Mouse (Mus musculus): ENCODE results near the gene Megf6.
A peak's percentile ranks its signal among the peaks of the same experiment; 100 is the strongest.

Megf6 gene

DNA sequence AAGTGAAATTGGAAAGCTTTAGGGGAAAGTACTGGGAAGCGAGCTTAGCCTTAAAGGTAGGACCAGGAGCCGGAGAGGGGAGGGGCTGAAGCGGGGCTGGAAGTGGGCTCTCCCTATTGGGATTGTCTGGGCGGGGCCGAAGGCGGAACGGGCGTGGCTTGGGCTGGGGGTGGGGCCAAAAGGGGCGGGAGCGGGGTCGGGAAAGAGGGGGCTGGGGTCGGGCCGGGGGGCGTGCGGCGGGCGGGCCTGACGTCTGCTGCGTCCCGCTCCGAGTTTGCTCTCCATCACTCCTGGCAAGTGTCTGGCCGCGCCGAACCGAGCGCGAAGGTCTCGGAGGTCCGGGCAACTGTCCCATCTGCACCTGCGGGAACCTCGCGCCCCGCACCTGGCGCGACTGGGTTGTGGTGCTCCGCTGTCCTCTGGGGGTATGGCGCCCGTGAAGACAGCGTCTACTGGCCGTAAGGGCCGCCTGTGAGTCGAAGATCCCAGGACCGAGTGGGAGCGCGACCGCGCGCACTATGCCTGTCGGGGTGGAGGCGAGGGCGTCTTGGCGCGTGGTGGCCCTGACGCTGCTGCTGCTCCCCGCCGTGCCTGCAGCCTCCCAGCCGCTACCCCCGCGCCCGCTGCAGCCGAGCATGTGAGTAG lies at the start of gene Megf6:
Megf6 (plus strand) TSS at position 225 of the 645 bp plus-strand sequence.
- DNase-seq (ENCODE audit: low spot score in 2 of 2): no peak

DNA sequence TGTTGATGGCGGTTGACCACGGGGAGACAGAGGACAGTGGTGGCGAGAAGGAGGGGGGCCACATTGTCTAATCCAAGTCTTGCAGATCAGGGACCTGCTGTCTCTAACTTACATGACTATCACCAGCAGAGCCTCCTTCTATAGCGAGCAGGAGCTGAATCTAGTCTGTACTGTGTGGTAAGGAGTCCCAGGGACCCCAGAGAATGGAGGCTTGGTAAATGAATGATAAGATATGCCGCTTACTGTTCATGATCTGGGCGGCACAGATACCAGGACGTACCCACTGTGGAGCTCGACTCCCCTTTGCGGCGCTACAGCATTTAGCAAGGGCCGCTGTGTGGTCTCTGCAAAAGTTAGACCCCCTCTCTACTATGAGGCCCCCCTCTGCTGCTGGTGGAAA lies 48.7 kb upstream of the Megf6 start:
- DNase-seq (ENCODE audit: low spot score in 2 of 2): no peak

DNA sequence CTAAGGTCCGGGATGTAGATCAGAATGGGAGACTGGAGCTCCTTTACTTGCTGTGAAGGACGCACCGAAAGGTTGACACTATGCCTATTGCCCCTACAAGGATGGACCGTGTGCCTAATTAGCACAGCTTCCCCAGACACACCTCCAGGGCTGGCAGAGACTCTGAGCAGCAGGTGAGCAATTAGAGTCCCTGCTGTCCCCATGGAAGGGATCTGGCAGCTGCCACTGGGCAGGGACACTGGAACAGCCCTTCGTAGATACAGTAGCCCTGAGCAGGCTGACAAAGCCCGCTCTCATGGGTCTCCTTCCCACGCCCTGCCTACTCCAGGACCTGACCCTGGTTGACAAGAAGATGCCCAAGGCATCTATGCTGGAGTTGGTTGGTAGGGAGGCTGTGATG lies 48.2 kb upstream of the Megf6 start:
- no peak for DNase-seq (ENCODE audit: low spot score in 2 of 2)

DNA sequence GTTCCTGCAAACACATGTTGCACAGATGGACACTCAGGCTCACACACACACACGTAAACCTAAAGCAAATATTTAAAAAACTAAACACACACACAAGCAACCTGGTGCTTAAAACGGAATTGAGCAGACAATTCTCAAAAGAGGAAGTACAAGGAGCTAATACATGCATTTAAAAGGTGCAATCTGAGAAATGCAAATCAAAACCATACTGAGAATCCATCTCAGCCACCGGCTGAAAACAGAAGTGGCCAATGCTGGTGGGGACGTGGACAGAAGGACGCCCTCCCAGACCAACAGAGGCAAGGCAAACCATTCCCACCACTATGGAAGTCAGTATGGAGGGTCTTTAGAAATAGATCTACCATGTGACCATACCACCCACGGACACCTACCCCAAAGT lies 47.0 kb upstream of the Megf6 start:
- DNase-seq (ENCODE audit: low spot score in 2 of 2): no peak

DNA sequence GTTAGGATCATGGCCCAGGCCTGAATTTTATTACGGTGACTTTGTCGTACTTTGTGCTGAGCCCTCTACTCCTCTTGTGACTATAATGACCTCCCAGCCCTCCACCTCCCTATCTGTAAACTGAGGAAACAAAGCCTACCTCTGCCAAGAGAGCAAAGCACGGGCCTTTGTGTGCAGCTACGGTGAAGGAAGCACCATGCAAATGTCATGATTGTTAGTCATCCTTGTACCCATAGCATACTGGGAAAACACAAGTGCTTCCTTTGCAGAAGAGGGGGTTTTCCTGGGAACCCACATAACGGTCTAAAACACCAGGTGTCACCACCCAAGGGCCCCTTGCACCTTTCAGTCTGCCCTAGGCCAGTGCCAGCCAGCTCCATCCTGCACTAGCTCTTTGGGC lies 45.3 kb upstream of the Megf6 start:
- DNase-seq (ENCODE audit: low spot score in 2 of 2): no peak

DNA sequence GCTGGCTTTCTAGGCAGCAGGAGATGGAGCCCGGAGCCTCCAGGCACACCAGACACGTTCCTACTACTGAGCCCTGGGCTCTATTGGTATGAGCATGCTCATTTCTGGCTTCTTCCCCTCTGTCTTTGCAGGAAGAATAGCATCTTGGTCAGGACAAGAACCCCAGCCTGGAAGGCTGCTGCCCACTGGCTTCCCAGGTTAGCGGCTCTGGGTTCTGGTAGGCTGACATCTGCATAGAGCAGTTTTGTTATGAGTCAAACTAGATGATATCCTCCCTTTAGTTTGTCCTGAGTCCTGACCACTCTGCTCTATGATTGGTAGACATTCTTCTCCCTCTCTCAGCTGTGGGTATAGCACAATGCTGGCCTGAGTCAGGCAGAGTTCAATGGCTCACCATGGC lies 43.3 kb upstream of the Megf6 start:
- no peak for DNase-seq (ENCODE audit: low spot score in 2 of 2)

DNA sequence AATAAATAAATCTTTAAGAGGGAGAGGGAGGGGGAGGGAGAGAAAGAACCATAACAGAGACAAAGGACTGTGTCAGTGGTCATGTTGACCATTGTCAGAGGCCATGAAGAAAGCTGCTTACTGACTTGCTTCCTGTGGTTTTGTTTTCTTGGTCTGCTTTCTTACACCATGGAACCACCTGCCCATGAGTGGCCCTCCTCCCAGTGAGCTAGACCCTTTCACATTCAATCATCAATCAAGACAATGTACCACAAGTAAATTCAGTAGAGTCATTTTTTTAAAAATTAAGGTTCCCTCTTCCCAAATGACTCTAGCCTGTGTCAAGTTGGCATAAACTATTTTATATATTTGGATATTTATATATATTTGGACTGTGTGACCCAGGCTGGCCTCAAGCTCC lies 40.6 kb upstream of the Megf6 start:
- DNase-seq (ENCODE audit: low spot score in 2 of 2): no peak

DNA sequence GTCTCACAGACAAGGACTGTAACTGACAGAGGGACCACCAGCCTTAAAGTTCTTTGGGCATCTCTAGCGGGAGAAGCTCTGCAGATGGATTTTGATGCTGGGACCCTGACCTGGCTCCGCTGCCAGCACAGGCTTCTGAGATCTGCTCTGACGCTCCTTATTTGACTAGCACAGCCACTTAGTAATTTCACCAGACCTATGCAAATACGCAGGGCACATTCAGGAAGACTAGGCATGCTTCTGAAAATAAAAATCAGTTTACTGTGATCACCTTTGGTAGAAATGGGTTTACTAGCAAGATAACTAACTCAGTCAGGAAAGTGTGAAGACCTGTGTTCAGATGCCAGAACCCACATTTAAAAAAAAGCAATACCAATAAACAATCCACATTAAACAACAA lies 38.6 kb upstream of the Megf6 start:
- no peak for DNase-seq (ENCODE audit: low spot score in 2 of 2)

DNA sequence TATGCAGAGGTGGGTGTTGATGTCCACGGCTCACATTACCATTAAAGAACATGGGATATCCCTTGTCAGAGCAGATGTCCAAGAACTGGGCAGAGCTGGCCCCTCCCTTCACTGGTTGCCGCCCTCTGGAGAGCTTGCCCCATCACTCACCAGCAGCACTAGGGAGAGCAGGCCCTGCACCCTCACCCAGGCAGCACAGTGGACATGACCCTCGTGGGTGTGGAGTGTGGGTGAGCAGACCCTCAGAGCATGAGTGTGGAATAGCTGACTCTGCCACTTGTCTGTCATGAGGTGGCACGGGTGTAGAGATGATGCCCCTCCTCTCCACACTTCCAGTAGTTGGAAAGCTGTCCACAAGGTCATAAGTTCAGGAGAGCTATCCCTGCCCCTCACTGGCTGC lies 35.7 kb upstream of the Megf6 start:
- no peak for DNase-seq (ENCODE audit: low spot score in 2 of 2)

DNA sequence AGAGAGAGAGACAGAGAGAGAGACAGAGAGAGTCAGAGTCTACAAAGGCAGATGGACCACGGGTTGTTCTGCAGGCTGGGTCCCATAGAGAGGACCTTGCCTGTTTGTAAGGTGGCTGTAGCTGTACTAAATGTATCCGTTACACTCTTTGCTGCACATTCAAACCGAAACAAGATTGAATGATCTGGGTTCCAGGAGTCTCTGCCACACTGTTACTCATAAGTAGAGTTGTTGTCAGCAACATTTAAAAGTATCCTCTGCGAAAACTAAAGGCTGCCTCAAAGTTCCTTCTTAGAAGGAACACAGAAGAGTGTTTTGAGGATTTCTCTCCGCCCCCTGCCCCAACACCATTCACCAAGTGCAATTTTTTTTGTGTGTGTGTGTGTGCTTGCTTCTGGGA lies 33.4 kb upstream of the Megf6 start:
- DNase-seq (ENCODE audit: low spot score in 2 of 2): no peak

DNA sequence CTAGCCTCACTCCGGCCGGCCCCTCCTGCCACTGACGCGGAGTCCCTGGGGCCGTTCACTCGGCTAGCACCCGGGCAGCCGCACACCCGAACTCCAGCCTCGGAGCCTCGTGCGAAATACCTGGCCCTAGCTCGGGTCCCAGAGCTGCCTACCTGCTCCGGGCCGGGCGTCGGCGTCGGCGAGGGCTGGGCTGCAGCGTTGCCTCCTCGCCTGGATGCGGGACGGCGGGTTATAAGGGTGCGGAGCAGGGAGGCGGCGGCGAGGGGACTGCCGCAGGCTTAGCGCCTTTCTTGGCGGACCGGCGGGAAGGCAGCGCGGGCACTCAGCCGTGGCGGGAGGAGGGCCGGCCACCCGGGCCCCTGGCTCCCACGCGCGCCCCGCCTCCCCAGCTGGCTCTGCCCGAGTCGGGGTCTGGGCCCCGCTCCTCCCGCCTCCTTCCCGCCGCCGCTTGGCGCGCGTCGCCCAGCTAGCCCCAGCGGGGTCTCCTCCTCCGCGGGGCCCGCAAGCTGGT lies 30.8 kb upstream of the Megf6 start:
- DNase-seq (ENCODE audit: low spot score in 2 of 2): no peak

DNA sequence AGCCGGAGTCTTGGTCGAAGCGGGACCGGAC lies 30.5 kb upstream of the Megf6 start, which contains the start of gene Trp73:
Trp73 (minus strand) TSS at position 27 of the 31 bp plus-strand sequence.
- no peak for DNase-seq (ENCODE audit: low spot score in 2 of 2)

DNA sequence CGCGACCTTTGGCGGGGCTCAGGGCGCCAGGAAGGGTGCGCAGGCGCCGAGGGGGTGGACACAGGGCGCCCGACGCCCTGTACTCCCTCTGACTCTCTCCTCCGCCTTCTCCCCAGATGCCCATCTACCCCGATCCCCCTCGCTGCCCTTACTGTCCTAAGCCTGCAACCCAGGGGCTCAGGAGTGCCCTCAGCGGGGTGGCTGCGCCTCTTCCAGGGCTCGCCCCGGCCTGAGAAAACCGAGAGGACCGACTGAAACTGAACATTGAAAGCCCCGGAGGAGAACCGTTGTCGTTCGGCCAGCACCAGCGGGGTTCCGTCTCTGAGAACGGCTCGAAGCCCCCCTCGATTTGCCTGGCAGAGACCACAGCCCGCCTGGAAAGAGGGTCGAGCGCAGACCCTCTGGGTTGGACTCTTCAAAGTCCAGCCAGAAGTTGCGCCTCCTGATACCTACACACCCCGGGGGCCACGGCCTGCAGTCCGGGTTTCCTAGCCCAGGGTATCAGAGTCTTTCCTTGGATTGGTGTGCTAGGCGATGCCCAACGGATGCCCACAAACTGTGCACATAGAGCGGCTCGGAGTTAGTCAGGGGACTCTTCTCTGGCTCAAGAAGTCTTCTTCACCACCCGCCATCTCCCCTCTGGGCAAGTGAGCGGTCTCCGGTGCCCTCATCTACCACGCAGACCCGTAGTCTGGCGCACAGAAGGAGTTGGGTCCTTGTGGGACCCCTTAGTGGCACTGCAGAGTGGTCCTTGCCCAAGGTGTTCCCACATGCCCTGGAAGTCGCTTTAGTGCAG lies 30.1 kb upstream of the Megf6 start:
- DNase-seq (ENCODE audit: low spot score in 2 of 2): no peak

DNA sequence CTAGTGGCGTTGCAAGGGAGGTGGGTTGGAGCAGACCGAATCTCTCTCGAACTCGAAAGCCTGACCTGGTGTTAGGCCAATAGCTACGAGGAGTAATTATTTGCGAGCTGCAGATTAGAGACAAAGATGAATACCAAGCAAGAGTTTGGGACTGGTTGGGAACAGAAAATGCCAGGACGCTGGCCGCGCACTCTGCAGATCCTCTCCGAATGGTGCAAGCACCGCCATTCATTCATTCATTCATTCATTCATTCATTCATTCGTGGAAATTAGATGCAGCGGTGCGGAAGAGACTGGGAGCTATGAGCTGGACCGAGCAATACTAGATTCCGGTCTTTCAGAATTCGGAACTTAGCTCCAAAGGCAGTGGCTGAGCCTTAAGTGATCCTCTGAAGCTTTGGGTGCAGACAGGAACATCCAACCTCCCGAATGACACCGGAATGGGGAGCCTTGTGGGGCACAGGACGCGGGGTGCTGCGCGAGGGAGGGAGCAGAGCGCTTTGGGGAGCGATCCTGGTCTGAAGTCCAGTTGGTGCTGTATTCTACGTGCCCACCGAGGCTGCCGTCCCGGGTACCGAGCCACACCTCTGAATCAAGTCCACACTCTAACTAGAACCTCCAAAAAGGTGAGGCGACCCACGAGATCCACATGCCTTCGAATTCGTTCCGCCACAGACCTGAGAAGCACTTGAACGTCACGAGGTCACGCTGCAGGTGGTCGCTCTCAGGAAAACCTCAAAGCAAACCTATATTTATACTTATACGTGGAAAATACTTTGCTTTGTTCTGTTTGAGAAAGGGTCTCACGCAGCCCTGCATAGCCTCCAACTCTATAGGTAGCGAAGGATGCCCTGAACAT lies 29.3 kb upstream of the Megf6 start:
- DNase-seq (ENCODE audit: low spot score in 2 of 2): no peak

DNA sequence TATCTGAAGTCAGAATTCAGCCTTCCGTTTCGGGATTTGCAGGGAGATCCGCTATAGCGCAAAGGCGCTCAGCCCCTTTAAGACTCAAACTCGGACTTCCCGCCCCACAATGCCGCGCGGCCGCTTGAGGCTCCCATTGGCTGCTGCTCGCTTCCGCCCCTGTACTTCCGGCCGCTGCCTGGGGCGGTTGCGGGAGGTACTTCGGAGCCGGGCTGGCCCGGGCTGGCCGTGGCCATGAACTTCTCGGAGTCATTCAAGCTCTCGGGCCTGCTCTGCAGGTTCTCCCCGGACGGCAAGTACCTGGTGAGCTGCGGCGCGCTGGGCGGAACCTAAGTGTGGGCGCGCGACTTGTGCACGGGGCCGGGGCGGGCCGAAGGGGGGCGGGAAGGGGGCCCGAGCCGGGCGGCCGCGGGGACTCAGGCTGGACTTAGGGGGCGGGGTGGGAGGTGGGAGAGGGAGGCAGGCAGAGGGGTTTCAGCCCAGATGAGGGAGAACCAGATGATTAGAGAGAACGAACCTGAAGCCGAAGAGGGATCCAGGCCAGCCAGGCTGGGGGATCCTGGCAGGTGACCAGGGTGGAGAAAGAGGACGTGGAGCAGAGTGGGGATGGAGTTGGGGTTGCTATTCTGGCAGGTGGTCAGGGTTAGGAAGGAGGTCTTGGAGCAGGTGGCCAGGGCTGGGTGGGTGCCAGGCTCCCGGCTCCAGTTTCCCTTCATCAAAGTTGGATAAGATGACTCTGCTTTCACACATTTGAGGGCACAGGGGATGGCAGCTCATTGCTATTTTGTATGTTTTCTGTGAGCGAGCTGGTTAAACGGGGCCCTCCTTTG lies 28.1 kb upstream of the Megf6 start, which contains the start of gene Wrap73:
Wrap73 (plus strand) TSS at position 162 of the 830 bp plus-strand sequence.
- DNase-seq (ENCODE audit: low spot score in 2 of 2): peak; percentile 90

DNA sequence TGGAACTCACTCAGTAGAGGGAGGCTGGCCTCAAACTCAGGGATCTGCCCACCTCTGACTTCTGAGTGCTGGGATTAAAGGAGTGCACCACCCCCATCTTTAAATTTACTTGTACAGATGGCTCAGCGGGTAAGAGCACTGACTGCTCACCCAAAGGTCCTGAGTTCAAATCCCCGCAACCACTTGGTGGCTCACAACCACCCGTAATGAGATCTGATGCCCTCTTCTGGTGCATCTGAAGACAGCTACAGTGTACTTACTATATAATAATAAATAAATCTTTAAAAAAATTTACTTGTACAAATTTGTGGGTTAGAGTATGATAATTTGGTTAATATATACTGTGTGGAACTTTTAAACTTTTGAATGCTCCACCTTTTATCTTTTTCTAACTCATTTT lies 25.8 kb upstream of the Megf6 start:
- no peak for DNase-seq (ENCODE audit: low spot score in 2 of 2)

DNA sequence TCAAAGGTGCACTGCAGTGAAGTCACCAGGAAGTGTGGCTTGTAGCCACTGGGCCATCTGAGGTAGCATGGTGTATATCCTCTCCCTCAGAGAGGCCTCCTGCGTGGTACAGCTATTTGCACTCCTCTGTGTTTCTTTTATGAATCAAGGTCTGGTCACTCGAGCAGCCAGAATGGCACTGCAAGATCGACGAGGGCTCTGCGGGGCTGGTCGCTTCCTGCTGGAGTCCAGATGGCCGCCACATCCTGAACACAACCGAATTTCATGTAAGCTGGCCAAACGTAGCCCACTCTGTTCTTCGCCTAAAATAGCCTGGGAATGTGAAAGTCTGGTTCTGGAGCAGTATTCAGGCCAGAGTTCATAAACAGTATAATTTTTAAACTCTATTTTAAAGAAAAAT lies 24.2 kb upstream of the Megf6 start:
- no peak for DNase-seq (ENCODE audit: low spot score in 2 of 2)

DNA sequence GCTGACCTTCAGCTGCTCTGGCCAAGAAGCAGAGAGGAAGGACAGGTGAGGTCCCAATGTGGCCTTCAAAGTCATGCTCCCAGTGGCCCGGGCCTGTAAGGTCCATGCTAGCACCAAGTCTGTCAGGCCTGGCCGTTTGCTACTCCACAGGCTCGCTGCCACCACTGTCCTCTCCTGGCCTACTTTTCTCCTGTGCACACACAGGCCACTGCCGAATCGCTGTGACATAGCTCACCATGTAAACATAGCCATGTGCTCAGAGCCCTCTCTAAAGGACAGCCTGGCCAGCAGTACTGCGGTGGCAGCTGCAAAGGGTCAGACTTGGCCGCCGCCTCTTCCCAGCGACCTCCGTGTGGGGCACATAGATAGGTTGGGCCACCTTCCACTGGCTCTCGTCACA lies 16.4 kb upstream of the Megf6 start:
- no peak for DNase-seq (ENCODE audit: low spot score in 2 of 2)

DNA sequence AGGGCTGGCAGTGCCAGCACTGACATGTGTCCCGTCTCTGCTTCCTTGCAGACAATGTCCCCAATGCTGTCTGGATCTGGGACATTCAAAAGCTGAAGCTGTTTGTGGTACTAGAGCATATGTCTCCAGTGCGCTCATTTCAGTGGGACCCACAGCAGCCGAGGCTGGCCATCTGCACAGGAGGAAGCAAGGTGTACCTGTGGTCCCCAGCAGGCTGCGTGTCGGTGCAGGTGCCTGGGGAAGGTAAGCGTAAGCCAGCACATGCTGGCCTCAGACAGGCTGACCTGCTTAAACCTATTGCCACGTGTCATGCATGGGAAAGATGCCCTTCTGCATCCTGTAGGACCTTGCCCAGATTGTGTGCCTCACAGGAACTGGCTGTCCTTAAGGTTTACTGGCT lies 14.5 kb upstream of the Megf6 start:
- no peak for DNase-seq (ENCODE audit: low spot score in 2 of 2)

DNA sequence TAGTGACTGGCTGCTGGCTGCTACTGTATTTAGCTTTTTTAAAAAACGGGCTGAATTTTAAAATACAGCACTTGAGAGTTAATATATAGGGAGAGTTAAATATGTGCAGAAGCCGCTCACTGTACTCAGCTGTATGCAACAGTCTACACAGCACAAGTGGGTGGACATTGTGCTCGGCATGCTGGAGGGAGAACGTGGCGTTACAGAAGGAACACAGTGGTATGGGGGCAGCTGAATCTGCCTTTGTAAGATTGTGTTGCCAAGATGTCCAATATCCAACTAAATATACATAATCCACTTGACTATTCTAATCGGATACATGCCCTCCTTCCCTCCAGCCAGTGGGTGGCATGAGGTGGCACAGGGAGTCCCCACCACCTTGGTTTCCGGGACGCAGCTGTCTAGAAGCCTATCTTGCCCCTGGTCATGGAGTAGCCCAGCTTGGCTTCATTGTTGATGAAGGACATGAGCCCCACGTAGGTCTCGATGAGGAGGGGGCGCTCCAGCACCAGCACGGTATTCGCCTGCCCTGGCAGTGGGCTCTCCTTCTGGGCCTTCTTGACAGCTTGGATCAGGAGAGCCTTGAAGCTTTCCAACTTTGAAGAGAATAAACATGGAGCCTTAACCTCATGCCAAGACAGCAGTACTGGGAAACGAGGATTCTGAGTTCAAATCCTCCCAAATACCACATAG lies 12.4 kb upstream of the Megf6 start:
- no peak for DNase-seq (ENCODE audit: low spot score in 2 of 2)

DNA sequence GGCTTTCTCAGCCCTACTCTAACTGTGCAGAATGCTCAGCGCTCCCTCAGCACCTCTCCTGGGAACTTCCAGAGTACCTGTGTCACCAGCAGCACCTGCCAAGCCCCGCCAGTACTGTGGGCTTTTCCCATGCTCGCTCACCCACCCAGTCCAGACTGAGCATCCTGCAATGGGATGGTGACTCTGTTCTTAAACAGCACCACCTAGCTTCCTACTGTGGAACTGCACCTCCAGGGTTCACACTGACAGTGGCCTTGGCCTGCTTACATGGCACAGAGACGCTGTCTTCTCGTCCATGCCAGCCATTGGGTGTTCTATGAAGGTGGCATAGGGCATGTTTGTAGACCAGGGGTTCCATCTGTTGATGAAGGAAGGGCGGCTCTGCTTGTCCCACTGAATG lies 11.5 kb upstream of the Megf6 start:
- peak; percentile 75 to 85 for DNase-seq (ENCODE audit: low spot score in 2 of 2)
